Mouse (Mus musculus): ENCODE data around the gene Sec1. TPM values are rescaled to one million over a fixed set of nuclear protein-coding genes. Genes with fewer than 3 reads are reported as not detected.

The Sec1 gene
- polyA plus RNA-seq, 1 experiment from 2014 or later = 3.4 TPM

DNA sequence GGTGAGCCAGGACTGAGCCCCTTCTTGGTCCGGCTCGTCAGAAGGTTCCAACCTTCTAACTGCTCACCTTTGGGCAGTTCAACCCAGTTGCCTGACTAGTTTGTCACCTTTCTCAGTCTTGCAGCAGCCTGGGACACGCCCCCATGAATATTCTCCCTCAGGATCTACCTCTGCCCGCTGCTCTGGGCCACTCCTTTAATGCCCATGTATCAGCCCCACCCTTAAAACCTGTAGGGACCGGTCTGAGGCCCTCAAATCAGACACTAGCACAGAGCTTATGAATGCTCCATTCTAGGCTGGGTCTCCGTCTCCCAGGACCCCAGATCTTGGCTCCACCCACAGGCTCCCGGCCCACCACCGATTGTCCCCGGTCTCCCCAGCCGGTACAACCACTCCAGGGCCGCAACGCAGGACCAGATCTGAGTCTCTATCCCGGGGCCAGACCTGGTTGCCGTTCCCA is 20.5 kb upstream of the Sec1 start:
- peak overlapping the region; percentile 82 for H3K9ac ChIP-seq (ENCODE audit: low read length)

GRCm38 (mm10) chr7:45713881-45714520 is 19.8 kb upstream of the Sec1 start:
- Histone ChIP-seq H3K4me3 (replicated peaks; ENCODE audit: low read length) (peak overlapping the region; percentile 89), H3K36me3 (ENCODE audit: control insufficient read depth, insufficient read depth, low read length) (peaks cover 8% of the 10 kb centered on the region; the same call in 1 of the 2 replicates), H3K9me3 (replicated peaks; ENCODE audit: control insufficient read depth, low read length) (no peaks in the 10 kb centered on the region), H3K27me3 (ENCODE audit: control insufficient read depth, insufficient read depth, low read length) (no peaks in the 10 kb centered on the region), H3K27ac (ENCODE audit: low read length) (peak overlapping the region; percentile 96), H3K9ac (ENCODE audit: low read length) (peak overlapping the region; percentile 82), H3K4me2 (ENCODE audit: low read depth, low read length) (peak overlapping the region; percentile 67), H3K4me1 (ENCODE audit: control insufficient read depth, insufficient read depth, low read length) (peaks cover 28% of the 10 kb centered on the region)
- ATAC-seq (ENCODE audit: insufficient read depth, low FRiP score) = no peak
- 63% methylated on average over 6 of the region's 6 CpGs for WGBS

More for the DNA sequence above, 20.5 kb upstream of the Sec1 start:
- no peaks in the 10 kb centered on the region for H3K9me3 ChIP-seq (replicated peaks; ENCODE audit: control insufficient read depth, low read length)
- H3K4me3 ChIP-seq (replicated peaks; ENCODE audit: low read length) = peak overlapping the region; percentile 89
- H3K4me2 ChIP-seq (ENCODE audit: low read depth, low read length) = peak overlapping the region; percentile 67
- WGBS = 7% methylated on average over 14 of the region's 14 CpGs
- H3K27me3 ChIP-seq (ENCODE audit: control insufficient read depth, insufficient read depth, low read length) = no peaks in the 10 kb centered on the region
- peak overlapping the region; percentile 96 for H3K27ac ChIP-seq (ENCODE audit: low read length)
- peaks cover 34% of the 10 kb centered on the region for H3K4me1 ChIP-seq (ENCODE audit: control insufficient read depth, insufficient read depth, low read length)
- peaks cover 13% of the 10 kb centered on the region; the same call in 1 of the 2 replicates for H3K36me3 ChIP-seq (ENCODE audit: control insufficient read depth, insufficient read depth, low read length)
- ATAC-seq (ENCODE audit: insufficient read depth, low FRiP score) = peak; percentile 71

DNA sequence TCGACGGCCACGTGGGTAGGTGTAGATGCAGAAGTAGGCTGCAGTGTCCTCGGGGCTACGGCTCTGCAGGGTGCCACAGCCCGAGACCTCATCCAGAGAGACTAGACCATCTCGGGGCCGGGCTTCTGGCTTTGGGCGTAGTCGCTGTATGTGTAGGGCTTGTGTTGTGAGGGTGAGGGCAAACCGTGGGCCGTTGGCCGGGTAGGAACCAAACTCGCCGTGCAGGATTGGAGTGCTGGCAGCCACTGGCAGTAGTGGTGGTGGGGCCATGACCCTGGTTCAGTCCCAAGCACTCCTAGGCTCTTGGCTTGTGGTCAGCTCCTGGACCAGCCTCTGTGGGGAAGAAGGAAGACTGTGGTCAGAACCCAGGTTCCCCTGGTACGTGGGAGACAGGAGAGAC is 19.2 kb upstream of the Sec1 start:
- no peak for ATAC-seq (ENCODE audit: insufficient read depth, low FRiP score)
- WGBS = 84% methylated on average over 16 of the region's 16 CpGs
- H3K4me3 ChIP-seq (replicated peaks; ENCODE audit: low read length) = peak overlapping the region; percentile 89
- peaks cover 8% of the 10 kb centered on the region; the same call in 1 of the 2 replicates for H3K36me3 ChIP-seq (ENCODE audit: control insufficient read depth, insufficient read depth, low read length)
- H3K27ac ChIP-seq (ENCODE audit: low read length) = peak overlapping the region; percentile 96
- no peaks in the 10 kb centered on the region for H3K27me3 ChIP-seq (ENCODE audit: control insufficient read depth, insufficient read depth, low read length)
- peak overlapping the region; percentile 67 for H3K4me2 ChIP-seq (ENCODE audit: low read depth, low read length)
- peak overlapping the region; percentile 82 for H3K9ac ChIP-seq (ENCODE audit: low read length)
- peaks cover 26% of the 10 kb centered on the region for H3K4me1 ChIP-seq (ENCODE audit: control insufficient read depth, insufficient read depth, low read length)
- no peaks in the 10 kb centered on the region for H3K9me3 ChIP-seq (replicated peaks; ENCODE audit: control insufficient read depth, low read length)

- H3K4me1 ChIP-seq (ENCODE audit: control insufficient read depth, insufficient read depth, low read length) = peaks cover 36% of the 10 kb centered on the region
- no peaks in the 10 kb centered on the region for H3K9me3 ChIP-seq (replicated peaks; ENCODE audit: control insufficient read depth, low read length)
- WGBS = 82% methylated on average over 21 of the region's 21 CpGs
- peaks cover 8% of the 10 kb centered on the region; the same call in 1 of the 2 replicates for H3K36me3 ChIP-seq (ENCODE audit: control insufficient read depth, insufficient read depth, low read length)
- peak; percentile 49 for ATAC-seq (ENCODE audit: insufficient read depth, low FRiP score)
- no peak overlapping the region; the same call in 1 of the 2 replicates for H3K27ac ChIP-seq (ENCODE audit: low read length)
- H3K4me3 ChIP-seq (replicated peaks; ENCODE audit: low read length) = no peak overlapping the region
- H3K4me2 ChIP-seq (ENCODE audit: low read depth, low read length) = no peak overlapping the region
- no peaks in the 10 kb centered on the region for H3K27me3 ChIP-seq (ENCODE audit: control insufficient read depth, insufficient read depth, low read length)
- H3K9ac ChIP-seq (ENCODE audit: low read length) = no peak overlapping the region
Measured at GRCm38 (mm10) chr7:45712022-45712757, 18.0 kb upstream of the Sec1 start.

- Histone ChIP-seq H3K4me1 (ENCODE audit: control insufficient read depth, insufficient read depth, low read length) (peaks cover 37% of the 10 kb centered on the region), H3K4me2 (ENCODE audit: low read depth, low read length) (no peak overlapping the region), H3K27ac (ENCODE audit: low read length) (no peak overlapping the region), H3K36me3 (ENCODE audit: control insufficient read depth, insufficient read depth, low read length) (peaks cover 8% of the 10 kb centered on the region; the same call in 1 of the 2 replicates), H3K4me3 (replicated peaks; ENCODE audit: low read length) (no peak overlapping the region), H3K9ac (ENCODE audit: low read length) (no peak overlapping the region), H3K27me3 (ENCODE audit: control insufficient read depth, insufficient read depth, low read length) (no peaks in the 10 kb centered on the region), H3K9me3 (replicated peaks; ENCODE audit: control insufficient read depth, low read length) (no peaks in the 10 kb centered on the region)
- 88% methylated on average over 24 of the region's 24 CpGs for WGBS
- ATAC-seq (ENCODE audit: insufficient read depth, low FRiP score) = no peak
Measured at GRCm38 (mm10) chr7:45711316-45712021, 17.3 kb upstream of the Sec1 start.

- Histone ChIP-seq H3K9ac (ENCODE audit: low read length) (no peak overlapping the region), H3K4me1 (ENCODE audit: control insufficient read depth, insufficient read depth, low read length) (peaks cover 36% of the 10 kb centered on the region), H3K4me3 (replicated peaks; ENCODE audit: low read length) (no peak overlapping the region), H3K9me3 (replicated peaks; ENCODE audit: control insufficient read depth, low read length) (no peaks in the 10 kb centered on the region), H3K27ac (ENCODE audit: low read length) (no peak overlapping the region), H3K4me2 (ENCODE audit: low read depth, low read length) (no peak overlapping the region), H3K36me3 (ENCODE audit: control insufficient read depth, insufficient read depth, low read length) (peaks cover 8% of the 10 kb centered on the region; the same call in 1 of the 2 replicates), H3K27me3 (ENCODE audit: control insufficient read depth, insufficient read depth, low read length) (no peaks in the 10 kb centered on the region)
- ATAC-seq (ENCODE audit: insufficient read depth, low FRiP score) = no peak
- WGBS = 89% methylated on average over 20 of the region's 20 CpGs
Measured at GRCm38 (mm10) chr7:45710477-45711191, 16.4 kb upstream of the Sec1 start.

- ATAC-seq (ENCODE audit: insufficient read depth, low FRiP score) = no peak
- H3K9ac ChIP-seq (ENCODE audit: low read length) = no peak overlapping the region
- no peaks in the 10 kb centered on the region for H3K27me3 ChIP-seq (ENCODE audit: control insufficient read depth, insufficient read depth, low read length)
- no peaks in the 10 kb centered on the region for H3K9me3 ChIP-seq (replicated peaks; ENCODE audit: control insufficient read depth, low read length)
- peaks cover 8% of the 10 kb centered on the region; the same call in 1 of the 2 replicates for H3K36me3 ChIP-seq (ENCODE audit: control insufficient read depth, insufficient read depth, low read length)
- no peak overlapping the region for H3K4me3 ChIP-seq (replicated peaks; ENCODE audit: low read length)
- peaks cover 36% of the 10 kb centered on the region for H3K4me1 ChIP-seq (ENCODE audit: control insufficient read depth, insufficient read depth, low read length)
- WGBS = 75% methylated on average over 14 of the region's 14 CpGs
- H3K4me2 ChIP-seq (ENCODE audit: low read depth, low read length) = no peak overlapping the region
- H3K27ac ChIP-seq (ENCODE audit: low read length) = no peak overlapping the region
Measured at GRCm38 (mm10) chr7:45709677-45710355, 15.6 kb upstream of the Sec1 start.

GRCm38 (mm10) chr7:45709036-45709435 is 14.8 kb upstream of the Sec1 start:
- no peak overlapping the region for H3K4me3 ChIP-seq (replicated peaks; ENCODE audit: low read length)
- H3K9ac ChIP-seq (ENCODE audit: low read length) = no peak overlapping the region
- H3K4me1 ChIP-seq (ENCODE audit: control insufficient read depth, insufficient read depth, low read length) = peaks cover 31% of the 10 kb centered on the region
- H3K9me3 ChIP-seq (replicated peaks; ENCODE audit: control insufficient read depth, low read length) = no peaks in the 10 kb centered on the region
- WGBS = 40% methylated on average over 6 of the region's 6 CpGs
- no peaks in the 10 kb centered on the region for H3K27me3 ChIP-seq (ENCODE audit: control insufficient read depth, insufficient read depth, low read length)
- ATAC-seq (ENCODE audit: insufficient read depth, low FRiP score) = no peak
- H3K4me2 ChIP-seq (ENCODE audit: low read depth, low read length) = no peak overlapping the region
- no peak overlapping the region for H3K27ac ChIP-seq (ENCODE audit: low read length)
- H3K36me3 ChIP-seq (ENCODE audit: control insufficient read depth, insufficient read depth, low read length) = peaks cover 8% of the 10 kb centered on the region; the same call in 1 of the 2 replicates
